Mouse (Mus musculus): ENCODE measurements around the gene Galm.

DNA sequence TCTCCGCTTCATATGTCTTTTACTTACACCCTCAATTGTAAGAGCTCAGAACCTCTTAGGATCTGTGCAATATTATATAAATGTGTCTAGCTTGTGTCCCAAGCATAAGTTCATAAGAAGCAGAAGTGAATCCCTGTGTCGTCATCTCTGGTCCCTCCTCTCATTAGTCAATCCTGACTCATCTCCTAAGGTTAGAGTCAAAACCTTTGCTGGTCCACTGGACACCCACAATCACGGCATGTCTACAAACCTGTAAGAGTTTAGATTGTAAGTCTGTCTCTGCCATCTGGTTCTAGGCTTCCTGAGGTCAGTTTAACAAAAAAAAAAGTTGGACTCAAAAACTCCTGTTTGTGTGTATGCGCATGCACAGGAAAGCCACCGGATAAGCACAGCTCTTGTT, 45.5 kb downstream of the Galm start:
- no peak for TF ChIP-seq CTCF (IDR thresholded peaks at IDR 0.05; ENCODE audit: control insufficient read depth, insufficient read depth, low read length)
- no peak for TF ChIP-seq POLR2A (IDR thresholded peaks at IDR 0.05; ENCODE audit: borderline replicate concordance, control insufficient read depth, low read depth, low read length)

All from bone marrow, adult 2 months (tissue).